In genomic region chr7:34292633-34293032, GRCm38 (mm10) we compare ENCODE assay signal across 29 mouse cellular contexts. TPM values are rescaled to one million over a fixed set of nuclear protein-coding genes. Genes with fewer than 3 reads are reported as not detected.
DNase-seq lines count a peak whose midpoint lies in the region; ATAC-seq and TF ChIP-seq lines count a peak whose summit lies in the region.
"Had no signal": no experiment of that assay in that cellular context is flagged by ENCODE, and none has a peak within 500 bp of the region (broad histone marks: within the 10 kb centered on the region; RNA-seq: fewer than 3 reads in every experiment).

No protein-coding gene starts in this region.

- H3K4me3 ChIP-seq in gastrocnemius, adult 2 months, result no peak overlapping the region
- no peak overlapping the region for H3K4me3 ChIP-seq in lung, embryonic 15.5 days
- no peak overlapping the region for H3K4me3 ChIP-seq in brown adipose tissue, adult 24 weeks (ENCODE audit: insufficient read depth, low read depth, low read length)
- H3K4me3 ChIP-seq: forebrain, embryonic 10.5 days; forebrain, embryonic 13.5 days; heart, adult 2 months; heart, embryonic 10.5 days; heart, embryonic 13.5 days; hindbrain, embryonic 12.5 days; hindbrain, embryonic 15.5 days had no signal

- H3K27ac ChIP-seq in gastrocnemius, adult 2 months, result 0 out of 2 replicates have a peak overlapping the region, but pooled peaks have one; percentile 35
- peak overlapping the region; percentile 84; the same call in 1 of the 2 replicates for H3K27ac ChIP-seq in lung, embryonic 15.5 days
- H3K27ac ChIP-seq in brown adipose tissue, adult 24 weeks (replicated peaks; ENCODE audit: low read depth, low read length), result 0 out of 2 replicates have a peak overlapping the region, but pooled peaks have one; percentile 1
- H3K27ac ChIP-seq: forebrain, embryonic 10.5 days; forebrain, embryonic 13.5 days; heart, adult 2 months; heart, embryonic 10.5 days; heart, embryonic 13.5 days; hindbrain, embryonic 12.5 days; hindbrain, embryonic 15.5 days had no signal

- no peak for TF ChIP-seq CTCF in gastrocnemius, adult 2 months (IDR thresholded peaks at IDR 0.05)

- H3K9me3 ChIP-seq in lung, embryonic 15.5 days, result no peaks in the 10 kb centered on the region
- H3K9me3 ChIP-seq: forebrain, embryonic 10.5 days; forebrain, embryonic 13.5 days; heart, embryonic 10.5 days; heart, embryonic 13.5 days; hindbrain, embryonic 12.5 days; hindbrain, embryonic 15.5 days had no signal

- WGBS in lung, embryonic 15.5 days, result 80% methylated on average over 2 of the region's 2 CpGs

- intact Hi-C loops in gastrocnemius, adult 2 months (cut with DNase I), result no loop called here

- no peak overlapping the region for H3K4me2 ChIP-seq in lung, embryonic 15.5 days
- H3K4me2 ChIP-seq: forebrain, embryonic 13.5 days; heart, embryonic 13.5 days; hindbrain, embryonic 12.5 days; hindbrain, embryonic 15.5 days had no signal

- H3K36me3 ChIP-seq in lung, embryonic 15.5 days, result no peaks in the 10 kb centered on the region
- H3K36me3 ChIP-seq: hindbrain, embryonic 12.5 days; hindbrain, embryonic 15.5 days had no signal

- H3K4me1 ChIP-seq in lung, embryonic 15.5 days, result no peaks in the 10 kb centered on the region; the same call in 1 of the 2 replicates
- H3K4me1 ChIP-seq in brown adipose tissue, adult 24 weeks (ENCODE audit: control insufficient read depth, insufficient read depth, insufficient read length, low read length), result peaks cover 11% of the 10 kb centered on the region; the same call in 1 of the 2 replicates
- H3K4me1 ChIP-seq: forebrain, embryonic 10.5 days; forebrain, embryonic 13.5 days; hindbrain, embryonic 12.5 days; hindbrain, embryonic 15.5 days had no signal

- no peak for ATAC-seq in lung, embryonic 15.5 days (ENCODE audit: borderline replicate concordance, extremely low read depth, low FRiP score, low TSS enrichment)
- ATAC-seq: CD4-positive, CD25-positive, alpha-beta regulatory T cell, adult 4 months; forebrain, embryonic 13.5 days; forebrain, embryonic 16.5 days had no signal

- H3K9ac ChIP-seq in lung, embryonic 15.5 days, result no peak overlapping the region
- H3K9ac ChIP-seq: forebrain, embryonic 13.5 days; heart, embryonic 13.5 days; hindbrain, embryonic 12.5 days; hindbrain, embryonic 15.5 days had no signal

- DNase-seq in gastrocnemius, adult 2 months, result no peak
- no peak for DNase-seq in gastrocnemius, postnatal 4 days (ENCODE audit: low spot score in 2 of 2)
- no peak for DNase-seq in lung, postnatal 25 days (ENCODE audit: low spot score)
- DNase-seq in right cerebral cortex, postnatal 14 days, result no peak
- DNase-seq: adrenal gland, adult 8-10 months; cerebellum, adult 18-20 months; cerebellum, adult 9-10 months; cerebellum, postnatal 14 days; gastrocnemius, postnatal 14 days; heart, adult 2 months had no signal

- H3K27me3 ChIP-seq in lung, embryonic 15.5 days, result no peaks in the 10 kb centered on the region
- H3K27me3 ChIP-seq: forebrain, embryonic 13.5 days; heart, embryonic 13.5 days; hindbrain, embryonic 12.5 days; hindbrain, embryonic 15.5 days had no signal

RNA-seq across cellular contexts. Expression of gene 4931406P16Rik, which starts 20.7 kb away (rescaled TPM):
- 10 to 100 TPM; 36.6 to 51.9 TPM for total RNA-seq in gastrocnemius, adult 2 months (2021)
- 10 to 100 TPM; 67.0 to 74.9 TPM for total RNA-seq in gastrocnemius, postnatal 4 days (2021)
- 44.8 and 51.8 TPM in 2 replicates for polyA plus RNA-seq in lung, embryonic 15.5 days (2015; fragmentation: Nextera tagmentation; extraction: Ambion mirVana)
- 19.2 and 24.8 TPM in 2 replicates for polyA plus RNA-seq in brown adipose tissue, adult 24 weeks (2012; ENCODE audit: insufficient read depth, insufficient read length, missing spikeins)

RNA-seq across cellular contexts. Expression of gene Gm6096, which starts 41.8 kb away (rescaled TPM):
- not detected for total RNA-seq in gastrocnemius, adult 2 months (2021)
- not detected for total RNA-seq in gastrocnemius, postnatal 4 days (2021)
- polyA plus RNA-seq in lung, embryonic 15.5 days (2015; fragmentation: Nextera tagmentation; extraction: Ambion mirVana), result 0.57 TPM in 1 of 2 replicates, not detected in the other
- polyA plus RNA-seq in brown adipose tissue, adult 24 weeks (2012; ENCODE audit: insufficient read depth, insufficient read length, missing spikeins), result not detected in 2 replicates
- total RNA-seq: adrenal gland, adult 8-10 months; gastrocnemius, adult 18-20 months; gastrocnemius, postnatal 14 days; heart, adult 2 months; heart, postnatal 25 days; hematopoietic stem cell, adult 5-6 weeks; MEL had no signal
- polyA plus RNA-seq: brain, embryonic 14.5 days; embryonic facial prominence, embryonic 11.5 days; embryonic facial prominence, embryonic 14.5 days; forebrain, embryonic 10.5 days; forebrain, embryonic 13.5 days; gonadal fat pad, adult 2 months; heart, adult 2 months; heart, embryonic 10.5 days; hindbrain, embryonic 12.5 days; hindbrain, embryonic 15.5 days; intestine, embryonic 14.5 days had no signal

Comparison
In these comparisons a context has a peak if more than half of its experiments do, and no peak if none do; other contexts are left out.
1. H3K27ac ChIP-seq: peak in every context shown above with its lines; median percentile 84 in lung, embryonic 15.5 days; 35 in gastrocnemius, adult 2 months; 1 in brown adipose tissue, adult 24 weeks.